Mouse (Mus musculus): Measurements from ENCODE around the gene Gm10570. TPM values are rescaled to one million over a fixed set of nuclear protein-coding genes. Genes with fewer than 3 reads are reported as not detected.

Gm10570 gene
- polyA plus RNA-seq, 1 experiment from 2014 or later, result 1.1 TPM

DNA sequence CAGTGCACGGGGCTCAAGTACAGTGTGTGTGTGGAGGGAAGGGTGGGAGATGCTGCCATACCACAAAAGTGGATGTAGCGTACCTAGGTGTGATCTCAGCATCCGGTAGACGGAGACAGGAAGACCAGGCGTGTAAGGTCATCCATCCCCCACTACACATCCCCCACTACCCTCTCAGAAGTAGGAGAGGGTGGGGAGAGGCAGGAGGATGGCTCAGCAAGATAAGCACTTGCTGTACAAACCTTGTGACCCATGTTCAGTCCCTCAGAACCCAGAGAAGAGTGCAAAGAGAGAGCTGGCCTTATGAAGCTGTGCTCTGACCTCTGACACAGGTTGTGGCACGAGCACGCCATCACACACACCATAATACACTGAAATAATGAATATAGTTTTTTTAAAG lies 13.2 kb upstream of the Gm10570 start:
- 96% methylated on average over 7 of the region's 7 CpGs for WGBS
- Histone ChIP-seq H3K36me3 (peaks cover 43% of the 10 kb centered on the region), H3K9ac (replicated peaks) (no peak overlapping the region), H3K9me3 (no peaks in the 10 kb centered on the region), H3K27me3 (no peaks in the 10 kb centered on the region), H3K4me1 (no peaks in the 10 kb centered on the region), H3K27ac (replicated peaks) (no peak overlapping the region), H3K4me3 (no peak overlapping the region), H3K4me2 (replicated peaks) (no peak overlapping the region)
- no peak for ATAC-seq (replicated peaks)

DNA sequence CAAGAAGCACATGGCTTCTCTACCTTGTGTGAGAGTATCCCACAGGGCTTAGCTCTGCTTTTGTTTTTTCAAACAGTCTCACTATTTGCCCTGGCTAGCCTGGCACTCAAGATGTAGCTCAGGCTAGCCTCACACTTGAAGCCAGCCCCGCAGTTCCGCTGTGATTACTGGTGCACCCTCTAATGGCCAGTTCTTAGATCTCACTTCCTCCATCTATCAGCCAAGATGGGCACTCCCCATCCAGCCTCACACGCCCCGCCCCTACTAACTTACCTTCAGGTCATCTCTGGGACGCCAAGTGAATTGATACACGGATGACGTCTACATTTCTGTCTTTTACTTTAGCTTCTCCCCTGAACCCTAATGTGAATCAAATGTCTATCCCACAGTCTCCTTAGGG lies 11.1 kb upstream of the Gm10570 start:
- Histone ChIP-seq H3K27me3 (no peaks in the 10 kb centered on the region), H3K36me3 (peaks cover 38% of the 10 kb centered on the region), H3K9me3 (no peaks in the 10 kb centered on the region), H3K27ac (replicated peaks) (no peak overlapping the region), H3K9ac (replicated peaks) (no peak overlapping the region), H3K4me3 (no peak overlapping the region), H3K4me2 (replicated peaks) (no peak overlapping the region), H3K4me1 (no peaks in the 10 kb centered on the region)
- WGBS, result 84% methylated on average over 7 of the region's 7 CpGs
- ATAC-seq (replicated peaks), result no peak

DNA sequence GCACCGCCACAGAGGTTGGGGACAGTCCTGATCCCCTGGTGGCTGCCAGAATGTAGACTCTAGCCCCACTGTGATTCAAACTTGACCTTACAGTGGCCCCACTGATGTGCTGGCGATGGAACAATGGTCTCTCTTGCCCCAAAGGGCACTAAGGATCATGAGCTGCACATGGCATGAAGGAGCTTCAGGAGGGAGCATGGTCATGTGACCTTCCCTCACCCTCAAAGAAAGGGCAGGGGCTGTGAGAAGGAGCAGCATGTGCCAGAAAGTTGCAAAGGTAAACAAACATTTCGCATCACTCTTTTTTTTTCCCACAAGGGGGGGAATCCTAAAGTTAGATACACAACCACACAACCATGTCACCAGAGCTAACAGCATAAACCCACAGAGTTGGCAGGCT lies 9.6 kb upstream of the Gm10570 start:
- Histone ChIP-seq H3K9ac (replicated peaks) (no peak overlapping the region), H3K27me3 (no peaks in the 10 kb centered on the region), H3K4me3 (no peak overlapping the region), H3K9me3 (no peaks in the 10 kb centered on the region), H3K27ac (replicated peaks) (no peak overlapping the region), H3K36me3 (peaks cover 28% of the 10 kb centered on the region), H3K4me2 (replicated peaks) (no peak overlapping the region), H3K4me1 (no peaks in the 10 kb centered on the region)
- 69% methylated on average over 3 of the region's 3 CpGs for WGBS
- no peak for ATAC-seq (replicated peaks)

DNA sequence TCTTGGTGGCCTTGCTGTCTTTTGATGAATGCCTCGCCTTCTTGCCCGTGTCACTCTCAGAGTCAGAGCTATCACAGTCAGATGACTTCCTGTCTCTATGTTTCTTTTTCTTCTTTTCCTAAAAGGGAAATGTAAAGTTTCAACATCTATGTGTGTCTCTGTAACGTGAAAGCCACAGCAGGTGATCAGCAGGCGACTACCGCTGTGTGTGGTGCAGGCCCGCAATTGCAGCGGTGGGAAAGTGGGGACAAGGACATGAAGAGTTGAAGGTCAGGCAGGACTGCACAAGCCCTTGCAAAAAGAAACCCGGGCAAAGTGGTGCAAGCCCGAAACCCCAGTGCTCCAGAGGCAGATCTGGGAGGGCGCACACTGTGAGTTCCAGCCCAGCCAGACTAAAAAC lies 8.2 kb upstream of the Gm10570 start:
- H3K27me3 ChIP-seq, result no peaks in the 10 kb centered on the region
- H3K4me2 ChIP-seq (replicated peaks), result no peak overlapping the region
- peaks cover 19% of the 10 kb centered on the region for H3K36me3 ChIP-seq
- H3K4me1 ChIP-seq, result no peaks in the 10 kb centered on the region
- no peak overlapping the region for H3K9ac ChIP-seq (replicated peaks)
- ATAC-seq (replicated peaks), result no peak
- WGBS, result 84% methylated on average over 10 of the region's 10 CpGs
- no peak overlapping the region for H3K27ac ChIP-seq (replicated peaks)
- H3K4me3 ChIP-seq, result no peak overlapping the region
- H3K9me3 ChIP-seq, result no peaks in the 10 kb centered on the region

DNA sequence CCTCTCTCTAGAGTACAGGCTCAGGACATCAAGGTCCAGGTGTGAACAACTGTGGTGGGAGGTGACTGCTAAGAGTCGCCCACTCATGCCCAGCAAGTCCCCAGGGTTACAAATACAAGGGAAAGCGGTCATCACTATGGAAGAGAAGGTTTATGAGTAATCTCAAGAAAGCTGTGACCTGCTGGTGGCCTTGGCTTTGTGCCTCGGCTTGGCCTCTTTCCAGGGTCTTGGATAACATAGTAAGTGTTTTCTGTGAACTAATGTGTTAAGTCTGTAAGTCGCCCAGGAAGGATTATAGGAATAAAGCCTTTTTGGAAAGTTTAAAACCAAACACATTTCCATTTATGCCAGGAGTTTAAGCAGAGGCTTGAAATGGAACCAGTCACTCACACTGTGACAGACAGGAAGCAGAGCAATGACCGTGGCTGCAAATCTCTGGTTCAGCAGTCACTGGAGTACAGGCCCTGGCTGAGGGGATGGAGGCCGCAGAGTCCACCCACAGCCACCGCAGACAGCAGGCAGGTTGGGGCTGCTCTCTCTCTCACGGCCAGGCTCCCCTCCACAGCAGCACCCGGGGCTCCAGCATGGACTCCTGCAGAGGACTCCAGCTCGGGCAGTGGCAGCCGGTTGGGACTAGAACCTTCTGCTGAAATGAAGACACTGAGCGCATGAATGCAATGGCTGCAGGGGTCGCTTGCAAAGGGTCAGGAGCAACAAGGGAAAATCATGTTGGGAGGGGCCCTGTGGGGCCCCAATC lies 7.5 kb upstream of the Gm10570 start:
- Histone ChIP-seq H3K27ac (replicated peaks) (no peak overlapping the region), H3K4me2 (replicated peaks) (no peak overlapping the region), H3K9me3 (no peaks in the 10 kb centered on the region), H3K4me1 (no peaks in the 10 kb centered on the region), H3K27me3 (no peaks in the 10 kb centered on the region), H3K9ac (replicated peaks) (no peak overlapping the region), H3K4me3 (no peak overlapping the region), H3K36me3 (peaks cover 19% of the 10 kb centered on the region)
- no peak for ATAC-seq (replicated peaks)
- WGBS, result 76% methylated on average over 13 of the region's 13 CpGs

DNA sequence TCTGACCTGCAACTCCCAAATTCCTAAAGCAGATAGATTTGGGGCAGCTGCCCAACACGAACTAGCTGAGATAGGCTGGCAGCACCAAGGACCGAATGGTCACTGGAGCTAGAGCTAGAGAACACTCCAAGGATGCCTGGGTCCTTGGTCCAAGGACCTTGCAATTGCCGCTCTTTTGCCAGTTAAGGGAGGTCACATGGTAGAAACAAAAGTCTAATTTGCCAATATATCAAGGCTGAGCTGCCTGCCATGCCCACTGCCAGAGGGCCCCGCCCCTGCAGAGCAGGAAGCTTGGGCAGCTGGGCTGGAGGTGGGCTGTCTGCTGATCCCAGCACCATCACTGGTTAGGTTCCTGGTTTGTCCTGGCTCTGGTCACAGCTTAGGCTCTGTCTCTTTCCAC lies 5.1 kb upstream of the Gm10570 start:
- H3K4me3 ChIP-seq, result no peak overlapping the region
- no peak overlapping the region for H3K9ac ChIP-seq (replicated peaks)
- H3K36me3 ChIP-seq, result peaks cover 19% of the 10 kb centered on the region
- WGBS, result 87% methylated on average over 4 of the region's 4 CpGs
- no peak overlapping the region for H3K4me2 ChIP-seq (replicated peaks)
- no peak for ATAC-seq (replicated peaks)
- H3K9me3 ChIP-seq, result no peaks in the 10 kb centered on the region
- peaks cover 10% of the 10 kb centered on the region for H3K4me1 ChIP-seq
- H3K27me3 ChIP-seq, result peaks cover 8% of the 10 kb centered on the region; the same call in 1 of the 2 replicates
- no peak overlapping the region for H3K27ac ChIP-seq (replicated peaks)

DNA sequence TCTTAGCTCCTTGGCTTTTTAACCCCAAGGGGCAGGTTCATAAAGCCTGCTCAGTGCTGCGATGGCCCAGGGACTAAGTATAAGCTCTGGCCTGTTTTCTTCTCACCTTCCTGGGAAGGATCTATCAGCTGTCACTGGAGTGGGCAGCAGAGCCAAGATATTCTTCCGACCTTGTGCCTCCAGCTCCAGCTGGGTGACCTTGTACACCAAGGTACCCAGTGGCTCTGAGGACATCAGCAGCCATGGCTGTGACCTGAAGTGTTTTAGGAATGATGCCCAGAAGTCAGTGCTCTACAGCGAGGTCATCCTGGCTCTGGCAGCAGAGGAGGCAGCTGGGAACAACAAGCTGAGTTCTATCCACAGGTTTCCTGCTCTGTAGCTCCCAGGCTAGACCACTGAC lies 4.1 kb upstream of the Gm10570 start:
- H3K9ac ChIP-seq (replicated peaks), result no peak overlapping the region
- 94% methylated on average over 3 of the region's 3 CpGs for WGBS
- peaks cover 8% of the 10 kb centered on the region; the same call in 1 of the 2 replicates for H3K27me3 ChIP-seq
- H3K27ac ChIP-seq (replicated peaks), result no peak overlapping the region
- H3K36me3 ChIP-seq, result peaks cover 17% of the 10 kb centered on the region
- no peak overlapping the region for H3K4me2 ChIP-seq (replicated peaks)
- H3K9me3 ChIP-seq, result no peaks in the 10 kb centered on the region
- H3K4me1 ChIP-seq, result peaks cover 17% of the 10 kb centered on the region
- no peak overlapping the region for H3K4me3 ChIP-seq
- ATAC-seq (replicated peaks), result no peak

DNA sequence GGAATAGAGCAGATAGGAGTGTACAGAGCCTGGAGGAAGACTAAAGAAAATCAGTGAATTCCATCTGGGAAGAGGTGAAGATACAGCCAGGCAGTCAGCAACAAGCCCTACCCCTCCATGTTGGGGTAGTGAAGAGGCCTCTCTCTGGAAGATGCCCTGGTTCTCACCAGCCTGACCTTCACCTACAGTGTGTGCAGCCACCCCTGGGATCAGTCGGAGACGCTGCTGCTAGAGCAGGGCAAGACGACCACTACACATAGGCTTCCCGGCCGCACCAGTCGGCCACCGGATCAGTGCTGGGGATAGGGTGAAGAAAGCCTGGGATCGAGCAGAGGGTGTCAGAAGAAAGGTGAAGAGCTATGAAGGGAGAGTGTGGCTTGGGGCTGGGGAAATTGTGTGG lies 780 bp upstream of the Gm10570 start:
- H3K9ac ChIP-seq (replicated peaks), result peak overlapping the region; percentile 61
- no peak for ATAC-seq (replicated peaks)
- H3K4me1 ChIP-seq, result peaks cover 18% of the 10 kb centered on the region
- H3K4me2 ChIP-seq (replicated peaks), result peak overlapping the region; percentile 80
- H3K27me3 ChIP-seq, result peaks cover 18% of the 10 kb centered on the region
- H3K9me3 ChIP-seq, result no peaks in the 10 kb centered on the region
- H3K36me3 ChIP-seq, result peaks cover 3% of the 10 kb centered on the region; the same call in 1 of the 2 replicates
- 46% methylated on average over 8 of the region's 8 CpGs for WGBS
- no peak overlapping the region for H3K27ac ChIP-seq (replicated peaks)
- H3K4me3 ChIP-seq, result peak overlapping the region; percentile 53

DNA sequence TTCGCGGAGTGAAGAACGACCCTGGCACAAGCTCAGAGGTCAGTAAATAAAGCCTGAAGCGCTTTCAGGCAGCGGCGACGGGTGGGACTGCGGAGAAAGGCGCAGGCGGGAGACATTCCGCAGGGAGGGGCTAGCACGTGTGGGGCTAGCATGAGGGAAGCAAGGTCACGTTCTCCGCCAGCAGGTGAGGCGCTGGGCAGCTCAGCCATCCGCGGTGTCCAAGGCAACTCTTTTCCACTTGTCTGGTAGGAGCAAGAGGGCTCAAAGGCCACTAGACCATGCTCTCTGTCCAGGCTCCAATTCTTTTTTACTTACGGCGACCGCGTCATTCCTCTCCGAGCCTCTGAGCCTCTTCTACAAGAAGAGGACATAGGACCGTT lies 633 bp downstream of the Gm10570 start:
- Histone ChIP-seq H3K4me3 (peak overlapping the region; percentile 53), H3K4me1 (peaks cover 18% of the 10 kb centered on the region), H3K27ac (replicated peaks) (no peak overlapping the region), H3K27me3 (peaks cover 18% of the 10 kb centered on the region), H3K9me3 (no peaks in the 10 kb centered on the region), H3K9ac (replicated peaks) (peak overlapping the region; percentile 61), H3K36me3 (no peaks in the 10 kb centered on the region), H3K4me2 (replicated peaks) (peak overlapping the region; percentile 80)
- under 1% methylated on average over 23 of the region's 23 CpGs for WGBS
- ATAC-seq (replicated peaks), result peak; percentile 33; the same call in 1 of the 2 replicates

DNA sequence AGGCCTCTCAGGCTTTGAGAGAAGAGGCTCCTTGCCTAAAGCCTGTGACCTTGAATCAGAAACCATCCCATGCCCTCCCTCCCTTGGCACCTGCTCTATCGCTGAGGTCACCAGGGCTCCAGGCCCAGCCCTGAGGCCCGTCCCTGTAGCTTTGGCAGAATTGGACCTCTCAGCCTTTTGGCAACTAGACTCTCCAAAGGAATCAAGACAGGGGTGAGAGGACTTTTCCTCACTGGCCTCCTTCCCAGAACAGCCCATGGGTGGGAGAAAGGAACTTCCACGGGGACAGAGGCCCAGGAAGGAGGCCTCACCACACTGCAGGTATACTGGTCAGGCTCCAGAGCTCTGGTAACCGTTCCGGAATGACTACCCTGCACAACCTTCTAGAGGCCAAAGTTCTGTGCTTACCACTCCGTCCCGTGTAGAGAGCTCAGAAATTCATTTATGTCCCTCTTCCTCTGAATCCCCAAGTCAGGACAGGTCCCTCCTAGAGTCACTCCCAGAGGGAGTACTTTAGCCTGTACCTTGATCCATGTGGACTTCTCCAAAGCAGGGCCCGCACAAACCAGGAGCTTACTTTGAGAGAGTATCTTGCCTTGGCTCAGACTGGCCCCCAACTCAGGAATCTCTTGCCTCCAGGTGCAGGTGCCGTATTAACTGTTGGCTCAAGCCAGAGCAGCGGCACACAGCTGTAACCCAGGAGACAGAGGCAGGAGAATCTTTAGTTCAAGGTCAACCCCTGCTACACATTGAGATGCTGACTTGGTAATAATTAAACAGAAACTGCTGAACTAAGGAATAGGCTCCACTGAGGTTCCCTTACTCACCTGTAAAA lies 1.5 kb downstream of the Gm10570 start:
- H3K9ac ChIP-seq (replicated peaks), result no peak overlapping the region
- H3K36me3 ChIP-seq, result no peaks in the 10 kb centered on the region
- no peaks in the 10 kb centered on the region for H3K9me3 ChIP-seq
- no peak overlapping the region for H3K4me2 ChIP-seq (replicated peaks)
- 77% methylated on average over 10 of the region's 10 CpGs for WGBS
- peaks cover 18% of the 10 kb centered on the region for H3K4me1 ChIP-seq
- H3K27me3 ChIP-seq, result peaks cover 18% of the 10 kb centered on the region
- no peak overlapping the region for H3K27ac ChIP-seq (replicated peaks)
- no peak for ATAC-seq (replicated peaks)
- peak overlapping the region; percentile 53; the same call in 1 of the 2 replicates for H3K4me3 ChIP-seq

DNA sequence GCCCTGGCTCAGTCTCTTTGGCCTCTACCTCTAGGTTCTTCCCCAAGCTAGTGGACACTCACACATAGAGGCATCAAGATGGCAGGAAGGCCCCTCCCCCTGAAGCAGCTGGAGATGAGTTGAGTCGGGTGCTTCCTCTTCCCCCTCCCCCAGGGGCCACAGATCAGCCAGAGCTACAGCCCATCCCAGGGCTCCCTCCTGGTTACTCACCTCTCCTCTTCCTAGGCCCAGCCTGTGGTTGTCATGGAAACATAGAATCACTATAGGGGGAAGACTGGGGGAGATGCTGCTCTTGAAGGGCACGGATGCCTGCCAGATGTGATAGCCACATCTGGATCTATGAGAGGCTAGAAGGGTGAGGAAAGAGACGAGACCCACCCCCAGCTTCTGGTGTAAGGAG lies 3.7 kb downstream of the Gm10570 start:
- Histone ChIP-seq H3K27ac (replicated peaks) (no peak overlapping the region), H3K27me3 (peaks cover 15% of the 10 kb centered on the region)
- 18% methylated on average over 3 of the region's 3 CpGs for WGBS

DNA sequence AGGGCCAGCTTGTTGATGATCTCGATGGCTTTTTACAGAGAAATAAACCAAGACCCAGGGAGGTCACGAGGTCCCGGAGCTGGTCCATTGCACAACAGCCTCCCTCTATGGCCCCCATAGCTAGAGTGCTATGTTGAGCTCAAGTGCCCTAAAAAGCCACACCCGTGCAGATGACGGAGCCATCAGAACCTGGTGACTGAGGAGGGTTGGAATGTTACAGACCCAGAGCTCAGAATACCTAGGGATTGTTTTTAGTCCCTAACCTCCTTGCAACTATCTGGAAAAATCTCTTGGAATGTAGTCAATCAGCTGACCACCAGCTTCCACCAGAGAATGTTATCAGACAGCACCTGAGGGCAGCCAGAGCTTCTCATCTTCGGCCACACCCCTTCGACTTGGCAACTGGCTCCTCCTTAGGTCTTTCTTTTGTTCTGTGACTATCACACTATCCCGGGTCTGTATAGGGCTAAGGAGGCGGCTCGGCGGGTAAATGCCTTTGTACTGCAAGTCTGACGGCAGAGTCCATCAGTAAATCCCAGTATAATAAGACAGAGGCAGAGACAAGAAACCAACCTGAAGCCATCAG lies 6.1 kb downstream of the Gm10570 start:
- no peak overlapping the region for H3K9ac ChIP-seq (replicated peaks)
- H3K4me2 ChIP-seq (replicated peaks), result no peak overlapping the region
- H3K27ac ChIP-seq (replicated peaks), result no peak overlapping the region
- peaks cover 9% of the 10 kb centered on the region for H3K27me3 ChIP-seq
- WGBS, result 52% methylated on average over 12 of the region's 12 CpGs
- H3K36me3 ChIP-seq, result no peaks in the 10 kb centered on the region
- ATAC-seq (replicated peaks), result no peak
- no peaks in the 10 kb centered on the region for H3K4me1 ChIP-seq
- H3K9me3 ChIP-seq, result no peaks in the 10 kb centered on the region
- H3K4me3 ChIP-seq, result no peak overlapping the region

More for the DNA sequence above, 3.7 kb downstream of the Gm10570 start:
- Histone ChIP-seq H3K4me3 (no peak overlapping the region), H3K4me1 (peaks cover 18% of the 10 kb centered on the region), H3K36me3 (no peaks in the 10 kb centered on the region), H3K9me3 (no peaks in the 10 kb centered on the region), H3K9ac (replicated peaks) (no peak overlapping the region), H3K4me2 (replicated peaks) (no peak overlapping the region)
- ATAC-seq (replicated peaks), result no peak
